Mouse (Mus musculus) hindbrain, embryonic 10.5 days (tissue): ENCODE results near the gene Smim24. TPM values are rescaled to one million over a fixed set of nuclear protein-coding genes. Genes with fewer than 3 reads are reported as not detected.
A peak's percentile ranks its signal among the peaks of the same experiment; 100 is the strongest.

Source experiments
- DNase-seq: peaks from one replicate; pipeline ENCODE4 v3.0.0-alpha.2; 2017; ENCODE audit warnings: low spot score
- H3K27ac ChIP-seq: fragments of 300-500 bp; sonication (generic); 2 replicates; pipeline ENCODE4 v1.5.1; 2016; ENCODE audit warnings: mild to moderate bottlenecking, moderate library complexity
- H3K27me3 ChIP-seq: fragments of 300-500 bp; sonication (generic); 2 replicates; pipeline ENCODE4 v1.6.1; 2016; ENCODE audit warnings: mild to moderate bottlenecking; ENCODE audit not compliant: poor library complexity, insufficient read depth, severe bottlenecking
- H3K36me3 ChIP-seq: fragments of 300-500 bp; sonication (generic); 2 replicates; pipeline ENCODE4 v1.6.1; 2016; ENCODE audit warnings: mild to moderate bottlenecking, moderate library complexity
- H3K4me1 ChIP-seq: fragments of 300-500 bp; sonication (generic); replicated peaks from 2 replicates; pipeline ENCODE4 v1.6.1; 2016; ENCODE audit warnings: mild to moderate bottlenecking
- H3K4me3 ChIP-seq: fragments of 300-500 bp; sonication (generic); 2 replicates; pipeline ENCODE4 v1.5.1; 2016; ENCODE audit warnings: mild to moderate bottlenecking, moderate library complexity
- H3K9me3 ChIP-seq: fragments of 300-500 bp; sonication (generic); 2 replicates; pipeline ENCODE4 v1.6.1; 2016; ENCODE audit warnings: mild to moderate bottlenecking, moderate library complexity
- WGBS: fragments of 180-500 bp; shearing (Covaris S2); methylation state at CpG from one replicate; pipeline ENCODE4 v1.1.7; 2016; 5-methylcytosine and 5-hydroxymethylcytosine counted together
- polyA plus RNA-seq: library from polyadenylated mRNA; unstranded; fragments of >200 nt; fragmentation: Nextera tagmentation; extraction: Ambion mirVana; gene quantifications from 2 replicates; pipeline ENCODE4 v1.2.1, GENCODE M21; 2016

The Smim24 gene
- polyA plus RNA-seq, 1 experiment from 2014 or later: 3.0 TPM

GRCm38 (mm10) chr10:81425236-81425850 is 32.5 kb downstream of the Smim24 start:
- Histone ChIP-seq H3K27ac (no peak overlapping the region), H3K36me3 (peaks cover 2% of the 10 kb centered on the region; the same call in 1 of the 2 replicates), H3K4me1 (peaks cover 50% of the 10 kb centered on the region), H3K9me3 (0 out of 2 replicates have a peak, but pooled peaks cover 5% of the 10 kb centered on the region), H3K4me3 (peak overlapping the region; percentile 23; the same call in 1 of the 2 replicates), H3K27me3 (peaks cover 91% of the 10 kb centered on the region)
- 23% methylated on average over 10 of the region's 10 CpGs for WGBS
- DNase-seq: peak; percentile 3

- Histone ChIP-seq H3K27me3 (peaks cover 89% of the 10 kb centered on the region), H3K36me3 (no peaks in the 10 kb centered on the region)
- WGBS: under 1% methylated on average over 29 of the region's 33 CpGs
Measured at GRCm38 (mm10) chr10:81426081-81426671, 33.3 kb downstream of the Smim24 start.

GRCm38 (mm10) chr10:81426897-81427296 is 34.0 kb downstream of the Smim24 start:
- 2% methylated on average over 38 of the region's 38 CpGs for WGBS
- Histone ChIP-seq H3K4me3 (peak overlapping the region; percentile 45), H3K27ac (no peak overlapping the region), H3K4me1 (peaks cover 62% of the 10 kb centered on the region), H3K9me3 (0 out of 2 replicates have a peak, but pooled peaks cover 5% of the 10 kb centered on the region), H3K36me3 (no peaks in the 10 kb centered on the region), H3K27me3 (peaks cover 89% of the 10 kb centered on the region)
- DNase-seq: peak; percentile 11

More at GRCm38 (mm10) chr10:81426081-81426671, 33.3 kb downstream of the Smim24 start:
- DNase-seq: peak; percentile 20
- Histone ChIP-seq H3K4me3 (peak overlapping the region; percentile 45), H3K4me1 (peaks cover 56% of the 10 kb centered on the region), H3K27ac (peak overlapping the region; percentile 56), H3K9me3 (0 out of 2 replicates have a peak, but pooled peaks cover 5% of the 10 kb centered on the region)

GRCm38 (mm10) chr10:81427327-81427726 is 34.5 kb downstream of the Smim24 start:
- peak; percentile 8 for DNase-seq
- 42% methylated on average over 3 of the region's 3 CpGs for WGBS
- Histone ChIP-seq H3K4me3 (peak overlapping the region; percentile 45), H3K27me3 (peaks cover 89% of the 10 kb centered on the region), H3K9me3 (0 out of 2 replicates have a peak, but pooled peaks cover 5% of the 10 kb centered on the region), H3K4me1 (peaks cover 62% of the 10 kb centered on the region), H3K27ac (no peak overlapping the region), H3K36me3 (no peaks in the 10 kb centered on the region)

- WGBS: 79% methylated on average over 8 of the region's 8 CpGs
- DNase-seq: no peak
- Histone ChIP-seq H3K4me1 (peaks cover 67% of the 10 kb centered on the region), H3K4me3 (no peak overlapping the region), H3K9me3 (0 out of 2 replicates have a peak, but pooled peaks cover 5% of the 10 kb centered on the region), H3K27ac (no peak overlapping the region), H3K27me3 (peaks cover 86% of the 10 kb centered on the region), H3K36me3 (no peaks in the 10 kb centered on the region)
Measured at GRCm38 (mm10) chr10:81427804-81428506, 35.1 kb downstream of the Smim24 start.

GRCm38 (mm10) chr10:81428507-81428870 is 35.6 kb downstream of the Smim24 start:
- H3K4me3 ChIP-seq: no peak overlapping the region
- peaks cover 81% of the 10 kb centered on the region for H3K27me3 ChIP-seq
- 86% methylated on average over 7 of the region's 7 CpGs for WGBS
- H3K4me1 ChIP-seq: peaks cover 72% of the 10 kb centered on the region
- H3K36me3 ChIP-seq: no peaks in the 10 kb centered on the region
- no peak for DNase-seq
- H3K27ac ChIP-seq: no peak overlapping the region
- 0 out of 2 replicates have a peak, but pooled peaks cover 5% of the 10 kb centered on the region for H3K9me3 ChIP-seq

GRCm38 (mm10) chr10:81429092-81429491 is 36.2 kb downstream of the Smim24 start:
- Histone ChIP-seq H3K4me1 (peaks cover 76% of the 10 kb centered on the region), H3K4me3 (peak overlapping the region; percentile 81), H3K9me3 (0 out of 2 replicates have a peak, but pooled peaks cover 5% of the 10 kb centered on the region), H3K27ac (0 out of 2 replicates have a peak overlapping the region, but pooled peaks have one; percentile 95), H3K36me3 (no peaks in the 10 kb centered on the region), H3K27me3 (peaks cover 78% of the 10 kb centered on the region)
- peak; percentile 2 for DNase-seq
- 32% methylated on average over 2 of the region's 2 CpGs for WGBS

GRCm38 (mm10) chr10:81429605-81430061 is 36.8 kb downstream of the Smim24 start:
- 0 out of 2 replicates have a peak, but pooled peaks cover 5% of the 10 kb centered on the region for H3K9me3 ChIP-seq
- peak overlapping the region; percentile 81 for H3K4me3 ChIP-seq
- peak overlapping the region; percentile 95 for H3K27ac ChIP-seq
- peaks cover 78% of the 10 kb centered on the region for H3K27me3 ChIP-seq
- under 1% methylated on average over 20 of the region's 20 CpGs for WGBS
- DNase-seq: peak; percentile 71
- no peaks in the 10 kb centered on the region for H3K36me3 ChIP-seq
- H3K4me1 ChIP-seq: peaks cover 73% of the 10 kb centered on the region

GRCm38 (mm10) chr10:81430141-81430830 is 37.4 kb downstream of the Smim24 start:
- Histone ChIP-seq H3K9me3 (0 out of 2 replicates have a peak, but pooled peaks cover 5% of the 10 kb centered on the region), H3K27me3 (peaks cover 78% of the 10 kb centered on the region), H3K27ac (peak overlapping the region; percentile 95), H3K36me3 (no peaks in the 10 kb centered on the region), H3K4me3 (peak overlapping the region; percentile 81), H3K4me1 (peaks cover 66% of the 10 kb centered on the region)
- WGBS: under 1% methylated on average over 70 of the region's 89 CpGs
- peak; percentile 79 for DNase-seq

GRCm38 (mm10) chr10:81430831-81431525 is 38.1 kb downstream of the Smim24 start:
- peak; percentile 37 for DNase-seq
- Histone ChIP-seq H3K27me3 (peaks cover 78% of the 10 kb centered on the region), H3K4me3 (peak overlapping the region; percentile 81), H3K9me3 (0 out of 2 replicates have a peak, but pooled peaks cover 5% of the 10 kb centered on the region), H3K4me1 (peaks cover 60% of the 10 kb centered on the region), H3K36me3 (no peaks in the 10 kb centered on the region), H3K27ac (peak overlapping the region; percentile 95)
- 2% methylated on average over 67 of the region's 70 CpGs for WGBS

GRCm38 (mm10) chr10:81431526-81432168 is 38.8 kb downstream of the Smim24 start:
- peaks cover 76% of the 10 kb centered on the region for H3K27me3 ChIP-seq

More at GRCm38 (mm10) chr10:81431526-81432168, 38.8 kb downstream of the Smim24 start:
- 16% methylated on average over 15 of the region's 15 CpGs for WGBS
- Histone ChIP-seq H3K9me3 (0 out of 2 replicates have a peak, but pooled peaks cover 5% of the 10 kb centered on the region), H3K4me3 (peak overlapping the region; percentile 81), H3K36me3 (no peaks in the 10 kb centered on the region), H3K27ac (no peak overlapping the region), H3K4me1 (peaks cover 53% of the 10 kb centered on the region)
- peak; percentile 33 for DNase-seq
